Mouse (Mus musculus): ENCODE measurements around the gene Dffb.
A peak's percentile ranks its signal among the peaks of the same experiment; 100 is the strongest.

The Dffb gene

GRCm38 (mm10) chr4:153962631-153963030, 12.3 kb downstream of the Dffb start:
- DNase-seq: no peak

GRCm38 (mm10) chr4:153957444-153958250, 17.3 kb downstream of the Dffb start:
- no peak for DNase-seq

GRCm38 (mm10) chr4:153956569-153957405, 18.1 kb downstream of the Dffb start, which contains the start of gene A430005L14Rik:
Gene A430005L14Rik, plus strand, starts transcription at chr4:153957237.
- peak; percentile 99 for DNase-seq

GRCm38 (mm10) chr4:153955651-153956050, 19.3 kb downstream of the Dffb start:
- DNase-seq: peak; percentile 73

- DNase-seq: peak; percentile 48
Measured at GRCm38 (mm10) chr4:153951692-153952091, 23.2 kb downstream of the Dffb start.

GRCm38 (mm10) chr4:153951150-153951549, 23.8 kb downstream of the Dffb start:
- no peak for DNase-seq

- no peak for DNase-seq
Measured at GRCm38 (mm10) chr4:153950372-153950771, 24.6 kb downstream of the Dffb start.

- no peak for DNase-seq
Measured at GRCm38 (mm10) chr4:153945741-153946140, 29.2 kb downstream of the Dffb start.

- peak; percentile 21 for DNase-seq
Measured at GRCm38 (mm10) chr4:153944261-153944660, 30.7 kb downstream of the Dffb start.

GRCm38 (mm10) chr4:153943243-153943642, 31.7 kb downstream of the Dffb start:
- DNase-seq: peak; percentile 70

- DNase-seq: peak; percentile 59
Measured at GRCm38 (mm10) chr4:153929921-153930320, 45.0 kb downstream of the Dffb start.

- peak; percentile 25 for DNase-seq
Measured at GRCm38 (mm10) chr4:153929425-153929824, 45.5 kb downstream of the Dffb start.

- DNase-seq: no peak
Measured at GRCm38 (mm10) chr4:153928772-153929299, 46.1 kb downstream of the Dffb start.

- peak; percentile 52 for DNase-seq
Measured at GRCm38 (mm10) chr4:153922090-153922489, 52.8 kb downstream of the Dffb start.

- peak; percentile 27 for DNase-seq
Measured at GRCm38 (mm10) chr4:153920517-153921233, 54.3 kb downstream of the Dffb start.

GRCm38 (mm10) chr4:153917773-153918500, 57.0 kb downstream of the Dffb start:
- no peak for DNase-seq
